Mouse (Mus musculus) midbrain, postnatal 0 days (tissue): ENCODE data around the gene Tor2a. TPM values are rescaled to one million over a fixed set of nuclear protein-coding genes. Genes with fewer than 3 reads are reported as not detected.

Experiments used
- ATAC-seq: fragments of 200-750 bp; cut with Nextera tagmentation; 2 replicates; pipeline ENCODE4 v1.8.0; 2017; ENCODE audit warnings: moderate number of reproducible peaks, mild to moderate bottlenecking, moderate TSS enrichment, moderate library complexity; ENCODE audit not compliant: low FRiP score
- DNase-seq: peaks from one replicate; pipeline ENCODE4 v3.0.0-alpha.2; 2015; ENCODE audit warnings: low spot score
- H3K27ac ChIP-seq: fragments of 300-500 bp; sonication (generic); 2 replicates; pipeline ENCODE4 v1.5.1; 2014; ENCODE audit warnings: low read depth, mild to moderate bottlenecking, low read length, mixed read lengths
- H3K27me3 ChIP-seq: fragments of 300-500 bp; sonication (generic); 2 replicates; pipeline ENCODE4 v1.6.1; 2014; ENCODE audit warnings: low read length, control low read depth, mixed read lengths; ENCODE audit not compliant: insufficient read depth
- H3K36me3 ChIP-seq: fragments of 300-500 bp; sonication (generic); 2 replicates; pipeline ENCODE4 v1.6.1; 2014; ENCODE audit warnings: low read length, control low read depth, mixed read lengths; ENCODE audit not compliant: insufficient read depth
- H3K4me1 ChIP-seq: fragments of 300-500 bp; sonication (generic); 2 replicates; pipeline ENCODE4 v1.6.1; 2014; ENCODE audit warnings: mild to moderate bottlenecking, control low read depth, antibody characterized with exemption, low read length, mixed read lengths; ENCODE audit not compliant: insufficient read depth
- H3K4me2 ChIP-seq: fragments of 300-500 bp; sonication (generic); 2 replicates; pipeline ENCODE4 v1.6.1; 2014; ENCODE audit warnings: low read depth, mild to moderate bottlenecking, low read length, mixed read lengths; ENCODE audit not compliant: poor library complexity, severe bottlenecking
- H3K4me3 ChIP-seq: fragments of 300-500 bp; sonication (generic); 2 replicates; pipeline ENCODE4 v1.5.1; 2014; ENCODE audit warnings: low read depth, mild to moderate bottlenecking, low read length, moderate library complexity
- H3K9ac ChIP-seq: fragments of 300-500 bp; sonication (generic); replicated peaks from 2 replicates; pipeline ENCODE4 v1.6.1; 2014; ENCODE audit warnings: mild to moderate bottlenecking, low read length, moderate library complexity, mixed read lengths; ENCODE audit not compliant: poor library complexity, severe bottlenecking
- H3K9me3 ChIP-seq: fragments of 300-500 bp; sonication (generic); 2 replicates; pipeline ENCODE4 v1.6.1; 2016; ENCODE audit warnings: low read length, control low read depth
- CTCF ChIP-seq: IDR thresholded peaks from 2 replicates; pipeline ENCODE4 v1.5.1; 2016; ENCODE audit warnings: antibody characterized with exemption, mild to moderate bottlenecking
- whole genome bisulfite sequencing: fragments of 180-500 bp; shearing (Covaris S2); extraction: QIAGEN DNeasy Blood & Tissue Kit; methylation state at CpG from one replicate; pipeline ENCODE4 v1.1.7; 2014; 5-methylcytosine and 5-hydroxymethylcytosine counted together
- polyA plus RNA-seq: library from polyadenylated mRNA; unstranded; fragments of >200 nt; fragmentation: Nextera tagmentation; extraction: Ambion mirVana; gene quantifications from 2 replicates; pipeline ENCODE4 v1.2.1, GENCODE M21; 2015
- total RNA-seq: library from RNA; depleted of rRNA; stranded (reverse); fragments of >200 nt; gene quantifications from 2 replicates; pipeline ENCODE4 v1.2.3, GENCODE M21; 2014

The Tor2a gene
- total and polyA plus RNA-seq, 2 experiments from 2014 or later = 42.0 to 72.8 TPM

GRCm38 (mm10) chr2:32724832-32725790 lies 31.9 kb upstream of the Tor2a start:
- H3K4me2 ChIP-seq = no peak overlapping the region
- no peak overlapping the region for H3K27ac ChIP-seq
- TF ChIP-seq CTCF = no peak
- no peak for DNase-seq
- no peaks in the 10 kb centered on the region for H3K27me3 ChIP-seq
- whole genome bisulfite sequencing = 80% methylated on average over 16 of the region's 16 CpGs
- no peaks in the 10 kb centered on the region for H3K36me3 ChIP-seq
- no peaks in the 10 kb centered on the region for H3K4me1 ChIP-seq
- no peak overlapping the region for H3K4me3 ChIP-seq
- ATAC-seq = no peak
- no peaks in the 10 kb centered on the region for H3K9me3 ChIP-seq
- H3K9ac ChIP-seq = no peak overlapping the region

- peak; percentile 95 for ATAC-seq
- TF ChIP-seq CTCF = no peak
- peak; percentile 95 for DNase-seq
- Histone ChIP-seq H3K4me3 (peak overlapping the region; percentile 27), H3K9ac (peak overlapping the region; percentile 44; the same call in 1 of the 2 replicates), H3K4me1 (no peaks in the 10 kb centered on the region), H3K36me3 (no peaks in the 10 kb centered on the region), H3K4me2 (peak overlapping the region; percentile 51), H3K27ac (peak overlapping the region; percentile 38; the same call in 1 of the 2 replicates), H3K27me3 (no peaks in the 10 kb centered on the region), H3K9me3 (no peaks in the 10 kb centered on the region)
- 1% methylated on average over 16 of the region's 16 CpGs for WGBS
Measured at GRCm38 (mm10) chr2:32727435-32727834, 29.6 kb upstream of the Tor2a start.

DNA sequence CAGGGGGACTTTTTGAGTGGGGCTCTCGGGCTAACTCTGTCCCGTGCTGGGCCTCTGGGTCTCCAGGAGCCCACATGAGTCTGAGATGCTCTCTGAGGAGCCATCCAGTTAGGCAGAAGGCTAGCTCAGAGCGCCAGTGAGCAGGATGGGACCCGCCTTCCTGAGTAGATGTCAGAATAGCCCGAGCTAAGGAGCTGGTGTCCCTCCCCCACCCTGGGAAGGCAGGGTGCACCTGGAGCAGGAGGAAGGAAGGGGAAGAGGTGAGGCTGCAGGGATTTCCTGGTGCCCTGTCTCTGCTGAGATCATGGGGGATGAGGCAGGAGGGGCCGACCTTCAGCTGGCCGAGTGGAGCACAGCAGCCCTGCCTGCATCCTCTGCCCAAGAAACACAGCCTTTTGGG lies 28.6 kb upstream of the Tor2a start:
- ATAC-seq (no peak), DNase-seq (no peak)
- WGBS = 60% methylated on average over 7 of the region's 7 CpGs
- TF ChIP-seq CTCF = no peak
- H3K27me3 ChIP-seq = no peaks in the 10 kb centered on the region
- no peak overlapping the region for H3K9ac ChIP-seq
- no peaks in the 10 kb centered on the region for H3K9me3 ChIP-seq
- H3K4me2 ChIP-seq = peak overlapping the region; percentile 18
- H3K36me3 ChIP-seq = no peaks in the 10 kb centered on the region
- peak overlapping the region; percentile 6; the same call in 1 of the 2 replicates for H3K4me3 ChIP-seq
- no peak overlapping the region for H3K27ac ChIP-seq
- H3K4me1 ChIP-seq = no peaks in the 10 kb centered on the region

DNA sequence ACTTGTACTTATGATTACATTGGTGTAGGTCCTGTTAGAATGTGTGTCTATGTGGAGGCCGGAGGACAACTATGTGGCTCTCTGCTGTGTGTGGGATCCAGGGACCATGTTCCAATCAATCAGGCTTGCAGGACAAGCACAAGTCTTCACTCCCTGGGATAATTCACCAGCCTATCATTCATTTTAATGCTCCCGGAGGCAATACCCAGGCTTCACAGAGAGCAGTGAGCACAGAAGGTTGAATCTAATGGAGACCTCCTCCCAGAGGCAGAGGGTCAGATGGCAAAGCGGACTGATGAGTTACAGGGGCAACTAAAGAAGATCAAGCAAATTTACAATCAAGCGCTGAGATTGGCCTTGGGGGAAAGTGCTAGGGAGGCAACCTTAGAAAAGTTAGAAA lies 27.5 kb upstream of the Tor2a start:
- ATAC-seq (no peak), DNase-seq (no peak)
- Histone ChIP-seq H3K9me3 (no peaks in the 10 kb centered on the region), H3K4me1 (no peaks in the 10 kb centered on the region), H3K4me2 (0 out of 2 replicates have a peak overlapping the region, but pooled peaks have one; percentile 2), H3K9ac (no peak overlapping the region), H3K27me3 (no peaks in the 10 kb centered on the region), H3K4me3 (no peak overlapping the region), H3K36me3 (no peaks in the 10 kb centered on the region), H3K27ac (no peak overlapping the region)
- 79% methylated on average over 4 of the region's 4 CpGs for WGBS
- TF ChIP-seq CTCF = no peak

- ATAC-seq = no peak
- Histone ChIP-seq H3K27ac (no peak overlapping the region), H3K27me3 (no peaks in the 10 kb centered on the region), H3K9me3 (no peaks in the 10 kb centered on the region), H3K4me2 (no peak overlapping the region), H3K9ac (no peak overlapping the region), H3K36me3 (no peaks in the 10 kb centered on the region), H3K4me3 (no peak overlapping the region), H3K4me1 (no peaks in the 10 kb centered on the region)
- 55% methylated on average over 11 of the region's 11 CpGs for WGBS
- no peak for TF ChIP-seq CTCF
- no peak for DNase-seq
Measured at GRCm38 (mm10) chr2:32730854-32731253, 26.2 kb upstream of the Tor2a start.

GRCm38 (mm10) chr2:32731911-32732310 lies 25.1 kb upstream of the Tor2a start:
- Histone ChIP-seq H3K36me3 (no peaks in the 10 kb centered on the region), H3K4me2 (no peak overlapping the region), H3K4me3 (no peak overlapping the region), H3K9ac (no peak overlapping the region; the same call in 1 of the 2 replicates), H3K27me3 (no peaks in the 10 kb centered on the region), H3K9me3 (no peaks in the 10 kb centered on the region), H3K27ac (no peak overlapping the region), H3K4me1 (no peaks in the 10 kb centered on the region)
- WGBS = 74% methylated on average over 4 of the region's 4 CpGs
- DNase-seq (no peak), ATAC-seq (no peak)
- TF ChIP-seq CTCF = no peak
